24 mouse cellular contexts compared by ENCODE assay signal in genomic region chr5:144192673-144193072, GRCm38 (mm10). TPM values are rescaled to one million over a fixed set of nuclear protein-coding genes. Genes with fewer than 3 reads are reported as not detected.
DNase-seq lines count a peak whose midpoint lies in the region; ATAC-seq and TF ChIP-seq lines count a peak whose summit lies in the region.
"Had no signal": no experiment of that assay in that cellular context is flagged by ENCODE, and none has a peak within 500 bp of the region (broad histone marks: within the 10 kb centered on the region; RNA-seq: fewer than 3 reads in every experiment).

No protein-coding gene starts in this region.

- TF ChIP-seq CTCF in stomach, postnatal 0 days (IDR thresholded peaks at IDR 0.05; ENCODE audit: low read depth): no peak

- no peak overlapping the region for H3K27ac ChIP-seq in kidney, embryonic 15.5 days
- H3K27ac ChIP-seq in stomach, postnatal 0 days (replicated peaks): no peak overlapping the region
- no peak overlapping the region for H3K27ac ChIP-seq in midbrain, embryonic 16.5 days (ENCODE audit: low read length)
- H3K27ac ChIP-seq: forebrain, embryonic 10.5 days; forebrain, embryonic 13.5 days; heart, adult 2 months; heart, embryonic 13.5 days; hindbrain, embryonic 14.5 days had no signal

- no peaks in the 10 kb centered on the region for H3K9me3 ChIP-seq in kidney, embryonic 15.5 days (replicated peaks)
- no peaks in the 10 kb centered on the region for H3K9me3 ChIP-seq in stomach, postnatal 0 days (ENCODE audit: control insufficient read depth, low read length)
- no peaks in the 10 kb centered on the region for H3K9me3 ChIP-seq in midbrain, embryonic 16.5 days (replicated peaks; ENCODE audit: control insufficient read depth, low read length, poor library complexity, severe bottlenecking)
- H3K9me3 ChIP-seq: forebrain, embryonic 10.5 days; forebrain, embryonic 13.5 days; heart, embryonic 10.5 days; heart, embryonic 13.5 days had no signal

- no peak overlapping the region for H3K4me3 ChIP-seq in kidney, embryonic 15.5 days (replicated peaks)
- H3K4me3 ChIP-seq in stomach, postnatal 0 days (ENCODE audit: low read depth, low read length): no peak overlapping the region
- no peak overlapping the region for H3K4me3 ChIP-seq in midbrain, embryonic 16.5 days (ENCODE audit: low read depth, low read length)
- H3K4me3 ChIP-seq: forebrain, embryonic 10.5 days; forebrain, embryonic 13.5 days; heart, adult 2 months; heart, embryonic 10.5 days; heart, embryonic 13.5 days had no signal

- no peak overlapping the region for H3K9ac ChIP-seq in kidney, embryonic 15.5 days
- H3K9ac ChIP-seq in stomach, postnatal 0 days (ENCODE audit: low read length): no peak overlapping the region
- no peak overlapping the region for H3K9ac ChIP-seq in midbrain, embryonic 16.5 days (ENCODE audit: low read depth, low read length)
- H3K9ac ChIP-seq: forebrain, embryonic 13.5 days; heart, embryonic 13.5 days; hindbrain, embryonic 14.5 days had no signal

- 0 out of 2 replicates have a peak, but pooled peaks cover 2% of the 10 kb centered on the region for H3K27me3 ChIP-seq in kidney, embryonic 15.5 days
- no peaks in the 10 kb centered on the region for H3K27me3 ChIP-seq in stomach, postnatal 0 days (ENCODE audit: control insufficient read depth, insufficient read depth, low read length)
- H3K27me3 ChIP-seq in midbrain, embryonic 16.5 days (ENCODE audit: control insufficient read depth, insufficient read depth, low read depth, low read length): no peaks in the 10 kb centered on the region
- H3K27me3 ChIP-seq: forebrain, embryonic 13.5 days; heart, embryonic 13.5 days had no signal

- whole genome bisulfite sequencing in kidney, embryonic 15.5 days: 78% methylated on average over 6 of the region's 6 CpGs
- 67% methylated on average over 6 of the region's 6 CpGs for WGBS in stomach, postnatal 0 days
- WGBS in midbrain, embryonic 16.5 days: 88% methylated on average over 6 of the region's 6 CpGs

- no peak overlapping the region for H3K4me2 ChIP-seq in kidney, embryonic 15.5 days
- peak overlapping the region; percentile 29; the same call in 1 of the 2 replicates for H3K4me2 ChIP-seq in stomach, postnatal 0 days (replicated peaks; ENCODE audit: low read depth)
- no peak overlapping the region for H3K4me2 ChIP-seq in midbrain, embryonic 16.5 days (ENCODE audit: low read length)
- H3K4me2 ChIP-seq: forebrain, embryonic 13.5 days; heart, embryonic 13.5 days; hindbrain, embryonic 14.5 days had no signal

- peak; percentile 30 for DNase-seq in kidney, postnatal 14 days
- DNase-seq in lung, postnatal 25 days (ENCODE audit: low spot score): peak; percentile 18
- no peak for DNase-seq in lung, postnatal 14 days
- peak; percentile 6 for DNase-seq in naive thymus-derived CD4-positive, alpha-beta T cell, adult 2 months (ENCODE audit: low read depth)
- DNase-seq in stomach, postnatal 0 days (ENCODE audit: low spot score): no peak
- DNase-seq in spleen, postnatal 4 days (ENCODE audit: low spot score in 2 of 2): no peak
- DNase-seq: adrenal gland, postnatal 10 days; cerebellum, adult 11 months; cerebellum, adult 8-10 months; cerebellum, postnatal 14 days; gastrocnemius, postnatal 10 days; gastrocnemius, postnatal 36 days; heart, adult 2 months; heart, postnatal 14 days; heart, postnatal 4 days had no signal

- TF ChIP-seq EP300 in stomach, postnatal 0 days (optimal IDR thresholded peaks at IDR 0.05): no peak

- H3K4me1 ChIP-seq in kidney, embryonic 15.5 days: peaks cover 19% of the 10 kb centered on the region
- no peaks in the 10 kb centered on the region; the same call in none of the 2 replicates for H3K4me1 ChIP-seq in stomach, postnatal 0 days (replicated peaks; ENCODE audit: control insufficient read depth, insufficient read depth)
- H3K4me1 ChIP-seq in midbrain, embryonic 16.5 days (ENCODE audit: control insufficient read depth, insufficient read depth, low read length): peaks cover 8% of the 10 kb centered on the region

- H3K36me3 ChIP-seq in kidney, embryonic 15.5 days: 0 out of 2 replicates have a peak, but pooled peaks cover 4% of the 10 kb centered on the region
- peaks cover 3% of the 10 kb centered on the region; the same call in 1 of the 2 replicates for H3K36me3 ChIP-seq in stomach, postnatal 0 days (ENCODE audit: control insufficient read depth, insufficient read depth, low read length)
- H3K36me3 ChIP-seq in midbrain, embryonic 16.5 days (ENCODE audit: control insufficient read depth, insufficient read depth, low read length): no peaks in the 10 kb centered on the region

- ATAC-seq in kidney, embryonic 15.5 days (replicated peaks; ENCODE audit: low FRiP score): no peak
- ATAC-seq in stomach, postnatal 0 days (ENCODE audit: low FRiP score, low TSS enrichment): no peak
- ATAC-seq in midbrain, embryonic 16.5 days: no peak
- ATAC-seq: activated CD4-positive, CD25-positive, alpha-beta regulatory T cell, adult 4 months; forebrain, embryonic 13.5 days; forebrain, embryonic 16.5 days had no signal

RNA-seq across cellular contexts. Expression of gene Bhlha15, which starts 2.6 kb away (rescaled TPM):
- polyA plus RNA-seq in kidney, embryonic 15.5 days (2015; fragmentation: Nextera tagmentation; extraction: Ambion mirVana): 0.48 and 0.71 TPM in 2 replicates
- polyA plus RNA-seq in stomach, postnatal 0 days (2015; fragmentation: Nextera tagmentation; extraction: Ambion mirVana): 9.2 and 11.6 TPM in 2 replicates
- not detected in 2 replicates for polyA plus RNA-seq in midbrain, embryonic 16.5 days (2015; fragmentation: Nextera tagmentation; extraction: Ambion mirVana)

RNA-seq across cellular contexts. Expression of gene Tecpr1, which starts 30.7 kb away (rescaled TPM):
- polyA plus RNA-seq in kidney, embryonic 15.5 days (2015; fragmentation: Nextera tagmentation; extraction: Ambion mirVana): 22.4 and 23.6 TPM in 2 replicates
- 15.4 and 16.9 TPM in 2 replicates for polyA plus RNA-seq in stomach, postnatal 0 days (2015; fragmentation: Nextera tagmentation; extraction: Ambion mirVana)
- polyA plus RNA-seq in midbrain, embryonic 16.5 days (2015; fragmentation: Nextera tagmentation; extraction: Ambion mirVana): 46.1 and 48.2 TPM in 2 replicates

RNA-seq across cellular contexts. Expression of gene Bri3, which starts 51.6 kb away (rescaled TPM):
- polyA plus RNA-seq in kidney, embryonic 15.5 days (2015; fragmentation: Nextera tagmentation; extraction: Ambion mirVana): 123 and 129 TPM in 2 replicates
- polyA plus RNA-seq in stomach, postnatal 0 days (2015; fragmentation: Nextera tagmentation; extraction: Ambion mirVana): 197 and 214 TPM in 2 replicates
- 97.3 and 98.5 TPM in 2 replicates for polyA plus RNA-seq in midbrain, embryonic 16.5 days (2015; fragmentation: Nextera tagmentation; extraction: Ambion mirVana)

Comparison
In these comparisons a context has a peak if more than half of its experiments do, and no peak if none do; other contexts are left out.
1. DNase-seq: peak in kidney, postnatal 14 days (single experiment), lung, postnatal 25 days (single experiment) and naive thymus-derived CD4-positive, alpha-beta T cell, adult 2 months (single experiment); none in lung, postnatal 14 days (single experiment), stomach, postnatal 0 days (single experiment) and spleen, postnatal 4 days (0 of 2).